Mouse (Mus musculus) heart, embryonic 13.5 days (tissue): ENCODE data around the gene Mb. TPM values are rescaled to one million over a fixed set of nuclear protein-coding genes. Genes with fewer than 3 reads are reported as not detected.

Experiments
- ATAC-seq: fragments of 200-750 bp; cut with Nextera tagmentation; 2 replicates; pipeline ENCODE4 v1.8.0; 2017; ENCODE audit warnings: moderate TSS enrichment; ENCODE audit not compliant: insufficient number of reproducible peaks, low FRiP score, low TSS enrichment; ENCODE audit errors: extremely low read depth
- H3K27ac ChIP-seq: fragments of 300-500 bp; sonication (generic); replicated peaks from 2 replicates; pipeline ENCODE4 v1.5.1; 2015; ENCODE audit warnings: moderate library complexity, mild to moderate bottlenecking, inconsistent platforms
- H3K27me3 ChIP-seq: fragments of 300-500 bp; sonication (generic); replicated peaks from 2 replicates; pipeline ENCODE4 v1.6.1; 2015; ENCODE audit warnings: mild to moderate bottlenecking, inconsistent platforms
- H3K36me3 ChIP-seq: fragments of 300-500 bp; sonication (generic); 2 replicates; pipeline ENCODE4 v1.6.1; 2015; ENCODE audit warnings: mild to moderate bottlenecking, inconsistent platforms
- H3K4me1 ChIP-seq: fragments of 300-500 bp; sonication (generic); 2 replicates; pipeline ENCODE4 v1.6.1; 2015; ENCODE audit warnings: inconsistent platforms
- H3K4me2 ChIP-seq: fragments of 300-500 bp; sonication (generic); 2 replicates; pipeline ENCODE4 v1.6.1; 2015; ENCODE audit warnings: inconsistent platforms, mild to moderate bottlenecking, moderate library complexity
- H3K4me3 ChIP-seq: fragments of 300-500 bp; sonication (generic); 2 replicates; pipeline ENCODE4 v1.5.1; 2015; ENCODE audit warnings: moderate library complexity, mild to moderate bottlenecking, inconsistent platforms
- H3K9ac ChIP-seq: fragments of 300-500 bp; sonication (generic); 2 replicates; pipeline ENCODE4 v1.6.1; 2015; ENCODE audit warnings: inconsistent platforms, mild to moderate bottlenecking, moderate library complexity
- H3K9me3 ChIP-seq: fragments of 300-500 bp; sonication (generic); 2 replicates; pipeline ENCODE4 v1.6.1; 2016; ENCODE audit warnings: inconsistent platforms
- WGBS: fragments of 180-500 bp; shearing (Covaris S2); methylation state at CpG from one replicate; pipeline ENCODE4 v1.1.7; 2015; ENCODE audit warnings: mixed read lengths; 5-methylcytosine and 5-hydroxymethylcytosine counted together
- polyA plus RNA-seq: library from polyadenylated mRNA; unstranded; fragments of >200 nt; fragmentation: Nextera tagmentation; extraction: Ambion mirVana; gene quantifications from 2 replicates; pipeline ENCODE4 v1.2.1, GENCODE M21; 2015

The Mb gene
- polyA plus RNA-seq = 519 and 566 TPM in 2 replicates

DNA sequence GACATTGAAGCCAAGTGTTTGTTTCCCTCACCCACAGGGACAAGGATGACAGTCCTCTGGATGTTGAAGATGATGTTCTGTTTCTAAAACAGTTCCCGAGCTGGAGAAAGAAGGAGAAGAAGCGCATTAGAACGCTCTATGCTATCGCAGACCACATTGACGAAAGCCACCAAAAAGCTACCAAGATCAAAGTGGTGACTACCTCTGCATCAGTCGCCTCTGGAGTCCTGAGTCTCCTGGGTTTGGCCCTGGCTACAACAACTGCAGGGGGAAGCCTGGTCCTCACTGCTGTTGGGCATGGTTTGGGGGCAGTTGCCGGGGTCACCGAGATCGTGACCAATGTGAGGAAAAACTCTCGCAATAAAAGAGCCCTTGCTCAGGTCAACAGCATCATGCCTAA lies at the start of gene Mb:
Mb (minus strand) TSS at position 101 of the 400 bp plus-strand sequence.
- ATAC-seq = no peak
- no peaks in the 10 kb centered on the region for H3K9me3 ChIP-seq
- no peak within 1 kb of the TSS for H3K9ac ChIP-seq
- no peak within 1 kb of the TSS for H3K4me2 ChIP-seq
- no peak within 1 kb of the TSS for H3K27ac ChIP-seq
- 90% methylated on average over 10 of the region's 10 CpGs for WGBS
- H3K4me1 ChIP-seq = peaks cover 17% of the 10 kb centered on the region
- no peaks in the 10 kb centered on the region; the same call in 1 of the 2 replicates for H3K27me3 ChIP-seq
- H3K36me3 ChIP-seq = no peaks in the 10 kb centered on the region
- no peak within 1 kb of the TSS for H3K4me3 ChIP-seq

DNA sequence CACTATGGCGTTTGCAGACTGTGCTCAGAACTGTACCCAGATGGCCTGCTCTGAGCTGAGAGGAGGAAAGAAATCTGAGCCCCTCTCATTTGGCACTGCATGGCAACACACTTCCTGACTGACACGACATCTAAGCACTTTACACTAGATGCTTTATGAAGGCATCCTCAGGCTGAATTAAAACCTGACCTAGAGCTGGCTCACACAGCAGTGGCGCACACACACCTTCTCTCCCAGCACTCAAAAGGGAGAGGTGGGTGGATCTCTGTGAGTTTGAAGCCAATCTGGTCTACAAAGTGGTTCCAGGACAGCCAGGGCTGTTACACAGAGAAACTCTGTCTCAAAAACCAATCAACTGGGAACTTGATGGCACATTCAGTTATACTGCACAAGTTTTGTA lies 49.3 kb upstream of the Mb start:
- 60% methylated on average over 3 of the region's 3 CpGs for WGBS
- H3K4me3 ChIP-seq = no peak overlapping the region
- H3K4me1 ChIP-seq = peaks cover 10% of the 10 kb centered on the region; the same call in 1 of the 2 replicates
- no peak for ATAC-seq
- H3K27ac ChIP-seq = 0 out of 2 replicates have a peak overlapping the region, but pooled peaks have one; percentile 24
- no peaks in the 10 kb centered on the region for H3K9me3 ChIP-seq
- peaks cover 90% of the 10 kb centered on the region for H3K36me3 ChIP-seq
- no peak overlapping the region for H3K9ac ChIP-seq
- H3K27me3 ChIP-seq = no peaks in the 10 kb centered on the region
- H3K4me2 ChIP-seq = no peak overlapping the region

DNA sequence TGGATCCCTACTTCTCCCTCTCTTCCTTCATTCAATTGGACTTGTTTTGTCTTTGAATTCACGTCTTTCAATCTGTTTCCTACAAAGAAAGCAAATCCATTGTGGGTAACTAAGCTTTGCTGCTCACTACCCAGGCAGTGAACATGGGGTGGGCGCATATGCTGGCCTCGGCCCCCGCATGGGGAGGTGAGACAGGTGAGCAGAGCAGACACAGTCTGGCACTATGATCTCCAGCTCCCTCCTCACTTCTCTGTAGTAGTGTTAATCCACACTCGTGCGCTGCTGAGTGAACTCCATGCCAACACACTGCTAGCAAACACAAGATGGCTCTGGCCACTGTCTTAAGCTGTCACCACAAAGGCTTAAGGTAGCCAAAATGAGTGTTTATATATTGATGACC lies 46.9 kb upstream of the Mb start:
- Histone ChIP-seq H3K9ac (no peak overlapping the region), H3K27me3 (no peaks in the 10 kb centered on the region), H3K4me3 (no peak overlapping the region), H3K4me2 (no peak overlapping the region), H3K4me1 (peaks cover 6% of the 10 kb centered on the region; the same call in 1 of the 2 replicates), H3K36me3 (peaks cover 94% of the 10 kb centered on the region), H3K27ac (no peak overlapping the region), H3K9me3 (no peaks in the 10 kb centered on the region)
- WGBS = 81% methylated on average over 6 of the region's 6 CpGs
- no peak for ATAC-seq

DNA sequence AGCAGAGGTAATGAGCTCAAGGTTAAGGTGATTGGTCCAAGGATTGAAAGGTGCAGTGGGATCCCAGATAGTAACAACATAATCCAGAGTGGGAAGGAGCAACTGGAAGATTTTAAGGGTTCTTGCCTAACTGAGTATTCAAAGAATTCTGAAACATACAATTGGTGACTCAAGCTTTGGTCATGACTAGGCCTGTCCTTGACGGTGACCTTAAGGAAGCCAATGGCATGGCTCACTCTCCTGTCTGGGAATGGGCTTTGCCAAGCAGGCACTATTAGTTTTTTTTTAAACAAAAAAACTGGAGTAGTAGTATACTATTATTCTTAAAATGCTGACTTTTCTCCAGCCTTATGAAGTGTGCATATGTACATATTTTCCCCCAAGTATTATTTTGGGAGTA lies 44.7 kb upstream of the Mb start:
- H3K27ac ChIP-seq = no peak overlapping the region
- H3K4me1 ChIP-seq = peaks cover 26% of the 10 kb centered on the region
- no peak for ATAC-seq
- H3K36me3 ChIP-seq = peaks cover 94% of the 10 kb centered on the region
- 86% methylated on average over 1 of the region's 1 CpGs for WGBS
- H3K4me3 ChIP-seq = no peak overlapping the region
- no peaks in the 10 kb centered on the region for H3K9me3 ChIP-seq
- H3K27me3 ChIP-seq = no peaks in the 10 kb centered on the region
- H3K4me2 ChIP-seq = no peak overlapping the region
- H3K9ac ChIP-seq = no peak overlapping the region

DNA sequence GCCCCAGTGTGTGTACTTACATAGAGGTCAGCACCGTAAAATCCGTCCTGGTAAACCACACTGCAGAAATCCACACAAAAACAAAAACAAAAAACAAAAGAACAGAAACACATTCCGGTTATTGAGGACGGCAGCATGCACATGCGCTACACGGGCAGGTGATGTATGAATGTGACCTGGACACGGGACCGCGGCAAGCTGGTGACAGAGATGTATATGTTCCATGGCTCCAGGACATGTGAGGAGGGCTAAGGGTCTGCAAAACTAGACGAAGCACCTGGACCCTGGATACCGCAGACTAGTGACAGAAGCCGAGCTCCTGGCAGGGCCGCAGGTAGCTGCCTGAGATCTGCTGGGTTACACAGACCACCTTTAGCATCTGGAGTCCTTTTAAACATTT lies 44.0 kb upstream of the Mb start:
- 93% methylated on average over 13 of the region's 13 CpGs for WGBS
- peaks cover 92% of the 10 kb centered on the region for H3K36me3 ChIP-seq
- ATAC-seq = no peak

DNA sequence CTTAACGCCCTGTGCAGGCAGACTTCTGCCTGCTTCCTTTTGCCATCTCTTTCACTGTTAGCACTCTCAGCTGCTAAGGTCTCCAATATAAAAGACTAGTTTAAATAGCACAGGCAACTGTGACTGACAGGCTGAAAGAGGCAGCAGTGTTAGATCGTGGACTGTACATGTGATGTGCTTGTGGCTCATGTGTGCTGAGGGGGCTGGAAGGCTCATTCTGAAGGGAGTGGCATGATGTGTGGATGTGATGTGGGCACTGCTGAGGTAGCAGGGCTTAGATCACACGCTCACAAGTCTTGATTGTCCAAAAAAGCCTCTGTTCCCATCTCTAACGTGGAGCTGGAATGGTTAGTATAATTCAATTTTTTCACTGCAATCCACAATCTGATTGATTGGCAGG lies 40.9 kb upstream of the Mb start:
- no peak overlapping the region for H3K4me2 ChIP-seq
- peaks cover 53% of the 10 kb centered on the region for H3K4me1 ChIP-seq
- H3K36me3 ChIP-seq = peaks cover 85% of the 10 kb centered on the region
- H3K4me3 ChIP-seq = no peak overlapping the region
- no peak overlapping the region; the same call in 1 of the 2 replicates for H3K27ac ChIP-seq
- no peaks in the 10 kb centered on the region for H3K9me3 ChIP-seq
- 68% methylated on average over 4 of the region's 4 CpGs for WGBS
- ATAC-seq = no peak
- no peak overlapping the region; the same call in 1 of the 2 replicates for H3K9ac ChIP-seq
- H3K27me3 ChIP-seq = no peaks in the 10 kb centered on the region

More for the DNA sequence above, 44.0 kb upstream of the Mb start:
- no peaks in the 10 kb centered on the region for H3K9me3 ChIP-seq
- H3K27me3 ChIP-seq = no peaks in the 10 kb centered on the region
- peaks cover 33% of the 10 kb centered on the region for H3K4me1 ChIP-seq
- no peak overlapping the region for H3K9ac ChIP-seq
- H3K4me3 ChIP-seq = no peak overlapping the region
- no peak overlapping the region for H3K27ac ChIP-seq
- H3K4me2 ChIP-seq = no peak overlapping the region

DNA sequence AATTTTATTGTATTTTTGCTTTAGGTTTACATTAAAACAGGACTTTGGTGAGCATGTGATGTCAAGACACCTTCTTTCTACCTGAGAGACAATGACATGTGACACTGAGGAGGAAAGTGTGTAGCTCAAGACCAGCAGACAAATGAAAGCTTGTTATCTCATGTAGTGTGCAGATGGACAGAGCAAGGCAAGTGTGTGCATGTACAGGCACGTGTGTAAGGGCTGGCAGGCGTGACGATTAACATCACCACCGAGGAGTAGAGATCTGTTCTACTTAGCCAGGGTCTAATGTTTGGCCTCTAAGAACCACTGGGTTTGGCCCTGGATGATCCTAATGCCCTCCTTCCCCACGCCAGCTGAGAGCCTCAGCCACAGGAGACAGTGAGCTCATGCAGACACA lies 40.1 kb upstream of the Mb start:
- ATAC-seq = no peak
- Histone ChIP-seq H3K4me2 (no peak overlapping the region), H3K4me1 (peaks cover 61% of the 10 kb centered on the region), H3K9ac (peak overlapping the region; percentile 25; the same call in 1 of the 2 replicates), H3K27ac (peak overlapping the region; percentile 21; the same call in 1 of the 2 replicates), H3K4me3 (no peak overlapping the region), H3K27me3 (no peaks in the 10 kb centered on the region), H3K9me3 (no peaks in the 10 kb centered on the region), H3K36me3 (peaks cover 83% of the 10 kb centered on the region)
- 63% methylated on average over 5 of the region's 5 CpGs for WGBS

DNA sequence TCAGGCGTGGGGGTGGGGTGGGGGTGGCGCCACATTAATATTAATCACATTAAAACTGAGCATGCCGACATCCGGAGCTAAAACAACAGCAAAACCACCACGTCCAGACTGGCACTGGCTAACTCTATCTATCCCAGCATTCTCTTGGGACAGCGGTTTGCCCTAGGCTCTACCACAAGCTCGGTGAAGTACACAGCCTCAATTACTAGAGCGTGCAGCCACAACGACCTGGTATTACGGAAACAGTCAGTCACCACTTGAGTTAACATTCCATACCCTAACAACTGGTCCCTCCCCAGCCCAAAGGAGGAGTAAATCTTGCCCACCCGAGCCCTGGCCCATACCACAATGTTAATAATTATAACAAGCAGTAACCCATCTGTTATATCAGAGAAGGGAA lies 38.8 kb upstream of the Mb start:
- ATAC-seq = no peak
- Histone ChIP-seq H3K36me3 (peaks cover 84% of the 10 kb centered on the region), H3K9me3 (no peaks in the 10 kb centered on the region), H3K4me2 (no peak overlapping the region), H3K9ac (no peak overlapping the region), H3K4me3 (no peak overlapping the region), H3K4me1 (peaks cover 67% of the 10 kb centered on the region), H3K27ac (no peak overlapping the region), H3K27me3 (no peaks in the 10 kb centered on the region)
- whole genome bisulfite sequencing = 62% methylated on average over 11 of the region's 11 CpGs

DNA sequence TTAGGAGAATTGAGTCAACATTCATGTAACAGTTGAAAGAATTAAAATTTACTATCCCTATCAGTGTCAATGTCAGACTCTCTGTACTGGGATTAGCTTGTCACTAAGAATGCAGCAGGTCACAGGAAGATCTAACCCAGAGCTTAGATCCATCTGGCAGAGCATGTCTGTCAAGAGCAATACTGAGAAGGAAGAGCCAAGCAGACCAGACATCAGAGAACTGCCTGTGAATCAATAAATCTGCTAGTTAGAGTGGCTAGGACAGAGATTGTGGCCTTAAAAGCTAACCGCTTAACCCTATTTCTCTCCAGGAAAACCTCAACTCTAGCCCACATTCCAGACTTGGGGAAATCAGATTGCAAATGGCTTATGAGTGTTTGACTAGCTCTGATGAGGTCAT lies 36.0 kb upstream of the Mb start:
- WGBS = 74% methylated on average over 1 of the region's 1 CpGs
- no peak overlapping the region for H3K4me2 ChIP-seq
- H3K4me1 ChIP-seq = peaks cover 60% of the 10 kb centered on the region
- H3K36me3 ChIP-seq = peaks cover 86% of the 10 kb centered on the region
- no peak for ATAC-seq
- H3K9me3 ChIP-seq = no peaks in the 10 kb centered on the region
- no peak overlapping the region for H3K4me3 ChIP-seq
- peak overlapping the region; percentile 91 for H3K27ac ChIP-seq
- H3K27me3 ChIP-seq = no peaks in the 10 kb centered on the region
- no peak overlapping the region; the same call in 1 of the 2 replicates for H3K9ac ChIP-seq

DNA sequence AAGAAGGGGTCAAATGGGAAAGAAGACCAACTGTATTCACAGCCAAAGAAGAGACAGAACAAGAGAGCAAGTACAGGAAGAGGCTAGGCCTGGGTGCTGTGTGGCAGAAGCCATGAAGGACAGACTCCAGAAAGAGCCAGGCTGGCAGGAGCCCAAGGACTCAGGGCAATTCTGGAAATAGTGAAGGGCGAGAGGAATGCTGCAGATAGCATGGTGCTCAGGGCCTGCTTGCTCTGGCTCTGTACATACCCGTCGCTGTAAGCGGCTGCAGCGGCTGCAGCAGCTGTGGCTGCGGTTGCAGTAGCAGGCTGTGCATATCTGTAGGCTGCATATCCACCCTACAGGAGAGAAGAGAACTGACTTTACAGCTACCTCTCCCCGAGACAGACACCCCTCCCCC lies 35.3 kb upstream of the Mb start:
- no peaks in the 10 kb centered on the region for H3K9me3 ChIP-seq
- no peak overlapping the region for H3K4me3 ChIP-seq
- H3K27me3 ChIP-seq = no peaks in the 10 kb centered on the region
- peaks cover 86% of the 10 kb centered on the region for H3K36me3 ChIP-seq
- H3K4me1 ChIP-seq = peaks cover 59% of the 10 kb centered on the region
- H3K27ac ChIP-seq = peak overlapping the region; percentile 91
- no peak overlapping the region for H3K4me2 ChIP-seq
- peak overlapping the region; percentile 45 for H3K9ac ChIP-seq
- ATAC-seq = peak; percentile 35; the same call in 1 of the 2 replicates
- 28% methylated on average over 7 of the region's 7 CpGs for WGBS

DNA sequence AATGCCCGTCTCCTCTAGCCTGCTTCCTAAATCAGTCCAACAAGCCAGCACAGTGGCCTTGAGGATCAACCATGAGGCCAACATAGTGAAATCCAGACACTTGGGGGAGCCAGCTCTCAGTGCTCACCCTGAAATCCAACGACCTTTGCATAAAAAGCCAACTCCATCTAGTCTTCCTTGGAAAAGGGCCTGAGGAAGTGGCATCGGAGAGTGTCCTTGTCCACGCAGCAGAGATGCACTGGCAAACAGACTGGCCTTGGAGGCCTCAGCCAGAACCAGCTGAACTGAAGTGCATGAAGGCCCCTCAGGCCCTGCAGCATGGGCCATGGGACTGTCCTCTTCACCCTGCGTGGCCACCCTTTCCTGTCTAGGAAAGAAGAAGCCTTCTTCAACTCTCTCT lies 31.0 kb upstream of the Mb start:
- H3K36me3 ChIP-seq = peaks cover 95% of the 10 kb centered on the region
- H3K4me2 ChIP-seq = no peak overlapping the region
- H3K9ac ChIP-seq = no peak overlapping the region
- H3K9me3 ChIP-seq = no peaks in the 10 kb centered on the region
- H3K27me3 ChIP-seq = no peaks in the 10 kb centered on the region
- H3K27ac ChIP-seq = 0 out of 2 replicates have a peak overlapping the region, but pooled peaks have one; percentile 12
- 79% methylated on average over 5 of the region's 5 CpGs for WGBS
- peaks cover 30% of the 10 kb centered on the region for H3K4me1 ChIP-seq
- ATAC-seq = no peak
- H3K4me3 ChIP-seq = no peak overlapping the region

DNA sequence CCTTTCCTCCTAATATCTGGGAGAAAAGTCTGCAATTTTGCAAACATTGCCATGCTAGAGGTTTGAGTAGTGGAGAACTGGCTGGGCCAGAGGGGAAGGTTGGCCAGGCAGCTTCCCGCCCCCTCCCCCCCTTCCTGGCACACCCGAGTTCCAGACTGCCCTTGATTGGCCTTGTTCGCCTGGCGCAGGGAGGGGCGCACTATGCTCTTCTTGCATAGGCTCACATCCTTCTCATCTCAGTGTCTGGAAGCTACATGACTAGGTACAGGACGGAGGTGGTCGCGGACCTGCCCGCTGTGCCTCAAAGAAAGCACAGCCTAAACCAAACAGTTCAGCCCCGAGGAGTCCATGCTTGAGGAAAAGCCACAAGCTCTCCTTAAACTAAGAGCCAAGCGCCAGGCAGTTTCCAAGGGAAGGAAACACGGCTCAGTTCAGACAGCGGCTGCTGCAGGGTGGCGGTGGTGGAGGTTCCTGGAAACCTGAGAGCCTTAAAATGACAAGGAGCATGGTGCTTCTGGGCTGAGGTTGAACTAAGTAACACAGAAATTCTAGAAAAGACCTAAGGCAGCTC lies 30.3 kb upstream of the Mb start:
- WGBS = 68% methylated on average over 14 of the region's 14 CpGs
- Histone ChIP-seq H3K9ac (0 out of 2 replicates have a peak overlapping the region, but pooled peaks have one; percentile 14), H3K27ac (no peak overlapping the region; the same call in 1 of the 2 replicates), H3K27me3 (no peaks in the 10 kb centered on the region), H3K4me2 (no peak overlapping the region), H3K9me3 (no peaks in the 10 kb centered on the region), H3K4me1 (peaks cover 24% of the 10 kb centered on the region), H3K36me3 (peaks cover 97% of the 10 kb centered on the region), H3K4me3 (no peak overlapping the region)
- no peak for ATAC-seq
